8 mouse cellular contexts compared by ENCODE assay signal in the genomic region with DNA sequence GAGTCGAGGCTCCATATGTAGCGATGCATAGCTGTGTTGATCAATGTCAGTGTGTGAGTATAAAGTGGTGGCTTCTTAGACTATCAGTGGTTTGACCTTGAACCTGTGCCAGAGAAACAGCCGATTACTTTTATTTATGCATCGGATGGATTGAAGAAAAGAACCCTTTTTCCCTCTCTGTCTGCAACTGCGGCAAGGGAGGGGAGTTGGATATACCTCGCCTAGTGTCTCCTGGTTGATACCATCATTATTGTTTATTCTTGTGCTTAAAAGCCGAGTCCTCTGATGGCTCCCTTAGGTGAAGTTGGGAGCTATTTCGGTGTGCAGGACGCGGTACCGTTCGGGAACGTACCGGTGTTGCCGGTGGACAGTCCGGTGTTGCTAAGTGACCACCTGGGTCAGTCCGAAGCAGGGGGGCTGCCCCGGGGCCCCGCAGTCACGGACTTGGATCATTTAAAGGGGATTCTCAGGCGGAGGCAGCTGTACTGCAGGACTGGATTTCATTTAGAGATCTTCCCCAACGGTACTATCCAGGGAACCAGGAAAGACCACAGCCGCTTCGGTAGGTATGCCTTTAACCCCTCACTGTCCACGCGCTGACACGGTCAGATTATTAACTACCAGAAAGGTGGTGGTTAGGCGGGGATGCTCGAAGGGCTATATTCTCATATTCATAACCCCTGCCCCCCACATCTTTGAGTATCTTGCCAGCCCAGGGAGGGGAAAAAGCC. TPM values are rescaled to one million over a fixed set of nuclear protein-coding genes. Genes with fewer than 3 reads are reported as not detected.
DNase-seq lines count a peak whose midpoint lies in the region; ATAC-seq and TF ChIP-seq lines count a peak whose summit lies in the region.

No protein-coding gene starts in this region.

- 2% methylated on average over 29 of the region's 29 CpGs for WGBS in lung, postnatal 0 days
- WGBS in forebrain, postnatal 0 days: under 1% methylated on average over 29 of the region's 29 CpGs
- under 1% methylated on average over 29 of the region's 29 CpGs for WGBS in intestine, embryonic 16.5 days
- WGBS in midbrain, embryonic 10.5 days: under 1% methylated on average over 29 of the region's 29 CpGs

- TF ChIP-seq CTCF in lung, postnatal 0 days (IDR thresholded peaks at IDR 0.05): no peak
- TF ChIP-seq CTCF in forebrain, postnatal 0 days (IDR thresholded peaks at IDR 0.05; ENCODE audit: low read depth): no peak

- H3K4me3 ChIP-seq in lung, postnatal 0 days (ENCODE audit: low read depth, low read length): peak overlapping the region; percentile 60
- peak overlapping the region; percentile 95 for H3K4me3 ChIP-seq in brown adipose tissue, adult 24 weeks (ENCODE audit: insufficient read depth, low read depth, low read length)
- H3K4me3 ChIP-seq in forebrain, postnatal 0 days (ENCODE audit: low read depth, low read length): peak overlapping the region; percentile 63
- H3K4me3 ChIP-seq in intestine, embryonic 16.5 days (ENCODE audit: low read length): peak overlapping the region; percentile 76
- peak overlapping the region; percentile 70 for H3K4me3 ChIP-seq in midbrain, embryonic 10.5 days

- no peak overlapping the region for H3K9ac ChIP-seq in lung, postnatal 0 days (replicated peaks; ENCODE audit: low read depth)
- H3K9ac ChIP-seq in forebrain, postnatal 0 days: peak overlapping the region; percentile 48
- H3K9ac ChIP-seq in intestine, embryonic 16.5 days (ENCODE audit: low read depth, low read length): peak overlapping the region; percentile 88

- no peak for ATAC-seq in lung, postnatal 0 days
- ATAC-seq in forebrain, postnatal 0 days: no peak
- no peak for ATAC-seq in intestine, embryonic 16.5 days

- H3K27ac ChIP-seq in lung, postnatal 0 days (ENCODE audit: low read length): no peak overlapping the region
- no peak overlapping the region for H3K27ac ChIP-seq in brown adipose tissue, adult 24 weeks (replicated peaks; ENCODE audit: low read depth, low read length)
- H3K27ac ChIP-seq in forebrain, postnatal 0 days (ENCODE audit: low read depth, low read length): no peak overlapping the region
- H3K27ac ChIP-seq in intestine, embryonic 16.5 days (ENCODE audit: low read length): peak overlapping the region; percentile 97
- H3K27ac ChIP-seq in midbrain, embryonic 10.5 days (replicated peaks): no peak overlapping the region

- H3K4me1 ChIP-seq in lung, postnatal 0 days (ENCODE audit: insufficient read depth, low read depth, low read length): peaks cover 13% of the 10 kb centered on the region
- no peaks in the 10 kb centered on the region; the same call in 1 of the 2 replicates for H3K4me1 ChIP-seq in brown adipose tissue, adult 24 weeks (ENCODE audit: control insufficient read depth, insufficient read depth, insufficient read length, low read length)
- H3K4me1 ChIP-seq in forebrain, postnatal 0 days (ENCODE audit: insufficient read depth): peaks cover 11% of the 10 kb centered on the region
- peaks cover 7% of the 10 kb centered on the region for H3K4me1 ChIP-seq in intestine, embryonic 16.5 days (ENCODE audit: control insufficient read depth, insufficient read depth, low read length)
- peaks cover 69% of the 10 kb centered on the region for H3K4me1 ChIP-seq in midbrain, embryonic 10.5 days

- peak overlapping the region; percentile 94 for H3K4me2 ChIP-seq in lung, postnatal 0 days (replicated peaks; ENCODE audit: low read depth, low read length)
- peak overlapping the region; percentile 96 for H3K4me2 ChIP-seq in forebrain, postnatal 0 days (ENCODE audit: low read depth)
- H3K4me2 ChIP-seq in intestine, embryonic 16.5 days (ENCODE audit: low read depth, low read length): peak overlapping the region; percentile 87

- peaks cover 51% of the 10 kb centered on the region for H3K27me3 ChIP-seq in lung, postnatal 0 days (replicated peaks; ENCODE audit: insufficient read depth, low read length)
- H3K27me3 ChIP-seq in forebrain, postnatal 0 days (ENCODE audit: insufficient read depth, low read length): peaks cover 41% of the 10 kb centered on the region
- peaks cover 28% of the 10 kb centered on the region for H3K27me3 ChIP-seq in intestine, embryonic 16.5 days (replicated peaks; ENCODE audit: control insufficient read depth, insufficient read depth, low read length)
- H3K27me3 ChIP-seq in midbrain, embryonic 10.5 days (ENCODE audit: low read depth, poor library complexity, severe bottlenecking): peaks cover 98% of the 10 kb centered on the region

- no peak for TF ChIP-seq EP300 in lung, postnatal 0 days (IDR thresholded peaks at IDR 0.05)

- no peaks in the 10 kb centered on the region for H3K9me3 ChIP-seq in lung, postnatal 0 days (ENCODE audit: low read length)
- no peaks in the 10 kb centered on the region for H3K9me3 ChIP-seq in forebrain, postnatal 0 days (ENCODE audit: low read length)
- no peaks in the 10 kb centered on the region for H3K9me3 ChIP-seq in intestine, embryonic 16.5 days (ENCODE audit: control insufficient read depth, low read length)
- no peaks in the 10 kb centered on the region for H3K9me3 ChIP-seq in midbrain, embryonic 10.5 days (replicated peaks)

- no peaks in the 10 kb centered on the region for H3K36me3 ChIP-seq in lung, postnatal 0 days (ENCODE audit: insufficient read depth, low read length)
- no peaks in the 10 kb centered on the region for H3K36me3 ChIP-seq in forebrain, postnatal 0 days (ENCODE audit: insufficient read depth)
- H3K36me3 ChIP-seq in intestine, embryonic 16.5 days (ENCODE audit: control insufficient read depth, insufficient read depth, low read length): no peaks in the 10 kb centered on the region
- H3K36me3 ChIP-seq in midbrain, embryonic 10.5 days: no peaks in the 10 kb centered on the region

- DNase-seq in lung, postnatal 0 days (ENCODE audit: low spot score): no peak
- no peak for DNase-seq in lung, postnatal 14 days
- peak; percentile 46 for DNase-seq in forebrain, postnatal 0 days
- DNase-seq in midbrain, embryonic 10.5 days (ENCODE audit: low spot score): peak; percentile 47
- DNase-seq in testis, postnatal 14 days (ENCODE audit: low spot score): no peak
- DNase-seq in spleen, postnatal 4 days (ENCODE audit: low spot score in 2 of 2): no peak

RNA-seq across cellular contexts. Expression of gene Fgf9, which starts 2.6 kb away (rescaled TPM):
- polyA plus RNA-seq in lung, postnatal 0 days (2015; fragmentation: Nextera tagmentation; extraction: Ambion mirVana): 2.7 and 3.1 TPM in 2 replicates
- polyA plus RNA-seq in brown adipose tissue, adult 24 weeks (2012; ENCODE audit: insufficient read depth, insufficient read length, missing spikeins): 1.3 and 2.9 TPM in 2 replicates
- total RNA-seq in forebrain, postnatal 0 days (2014; rRNA removed): 6.9 and 14.8 TPM in 2 replicates
- polyA plus RNA-seq in forebrain, postnatal 0 days (2015; fragmentation: Nextera tagmentation; extraction: Ambion mirVana): 9.6 and 16.4 TPM in 2 replicates
- 14.9 and 16.1 TPM in 2 replicates for polyA plus RNA-seq in intestine, embryonic 16.5 days (2015; fragmentation: Nextera tagmentation; extraction: Ambion mirVana)
- 0.70 and 1.8 TPM in 2 replicates for polyA plus RNA-seq in midbrain, embryonic 10.5 days (2016; fragmentation: Nextera tagmentation; extraction: Ambion mirVana)

Comparison
In these comparisons a context has a peak if more than half of its experiments do, and no peak if none do; other contexts are left out.
1. DNase-seq: peak in forebrain, postnatal 0 days (single experiment) and midbrain, embryonic 10.5 days (single experiment); none in lung, postnatal 0 days (single experiment), lung, postnatal 14 days (single experiment), testis, postnatal 14 days (single experiment) and spleen, postnatal 4 days (0 of 2).
2. Peak in every context shown above with its lines, with median percentiles within 50 percentile points of each other: H3K4me2 ChIP-seq and H3K4me3 ChIP-seq.